Mouse (Mus musculus) MEL (cell line): Measurements from ENCODE around the gene Dirc2. TPM values are rescaled to one million over a fixed set of nuclear protein-coding genes. Genes with fewer than 3 reads are reported as not detected.

Source experiments
- DNase-seq: peaks from one replicate; pipeline ENCODE4 v3.0.0; 2011; ENCODE audit warnings: low read depth, low spot score
- H3K27ac ChIP-seq: 2 replicates; pipeline ENCODE4 v1.5.1; 2012; ENCODE audit warnings: low read depth, mild to moderate bottlenecking, control low read depth, low read length, moderate library complexity; ENCODE audit not compliant: control insufficient read depth
- H3K27me3 ChIP-seq, 2 experiments: fragments of 150-350 bp in 1 of 2; sonication (generic) in 1 of 2; 2 replicates each; pipeline ENCODE4 v1.6.1; 2012; ENCODE audit warnings: low read length in 2 of 2, mild to moderate bottlenecking in 2 of 2, improper control_type of control experiment in 1 of 2, moderate library complexity in 1 of 2; ENCODE audit not compliant: insufficient read depth in 2 of 2, control insufficient read depth in 1 of 2
- H3K36me3 ChIP-seq, 2 experiments: 2 replicates each; pipeline ENCODE4 v1.6.1; 2012 to 2014; ENCODE audit warnings: low read length in 2 of 2, improper control_type of control experiment in 1 of 2, inconsistent platforms in 1 of 2, mild to moderate bottlenecking in 1 of 2; ENCODE audit not compliant: insufficient read depth in 2 of 2, control insufficient read depth in 1 of 2
- H3K4me1 ChIP-seq, 2 experiments: fragments of 150-350 bp in 1 of 2; sonication (generic) in 1 of 2; 2 replicates each; pipeline ENCODE4 v1.6.1; 2012; ENCODE audit warnings: low read length in 2 of 2, improper control_type of control experiment in 1 of 2, mild to moderate bottlenecking in 1 of 2; ENCODE audit not compliant: insufficient read depth in 2 of 2, control insufficient read depth in 1 of 2
- H3K4me3 ChIP-seq, 2 experiments: fragments of 150-350 bp in 1 of 2; sonication (generic) in 1 of 2; 2 replicates each; pipeline ENCODE4 v1.5.1; 2012; ENCODE audit warnings: low read depth in 2 of 2, low read length in 2 of 2, mild to moderate bottlenecking in 2 of 2, moderate library complexity in 2 of 2, control low read depth in 1 of 2, improper control_type of control experiment in 1 of 2; ENCODE audit not compliant: control insufficient read depth in 1 of 2, insufficient read depth in 1 of 2
- H3K79me2 ChIP-seq: 2 replicates; pipeline ENCODE4 v1.6.1; 2012; ENCODE audit warnings: mild to moderate bottlenecking, low read length, moderate library complexity; ENCODE audit not compliant: control insufficient read depth, poor library complexity, insufficient read depth
- H3K9ac ChIP-seq: 2 replicates; pipeline ENCODE4 v1.6.1; 2012; ENCODE audit warnings: low read depth, mild to moderate bottlenecking, control low read depth, low read length, moderate library complexity; ENCODE audit not compliant: control insufficient read depth, poor library complexity, severe bottlenecking
- H3K9me3 ChIP-seq: fragments of 150-350 bp; sonication (generic); replicated peaks from 2 replicates; pipeline ENCODE4 v1.6.1; 2012; ENCODE audit warnings: mild to moderate bottlenecking, low read length, improper control_type of control experiment, moderate library complexity; ENCODE audit not compliant: insufficient read depth
- BHLHE40 ChIP-seq: IDR thresholded peaks from 2 replicates; pipeline ENCODE4 v1.6.1; 2012; ENCODE audit warnings: low read depth, mild to moderate bottlenecking, inconsistent platforms, low read length, improper control_type of control experiment, borderline replicate concordance
- CHD1 ChIP-seq: IDR thresholded peaks from 2 replicates; pipeline ENCODE4 v1.6.1; 2012; ENCODE audit warnings: low read depth, mild to moderate bottlenecking, inconsistent platforms, low read length, improper control_type of control experiment
- CHD2 ChIP-seq: IDR thresholded peaks from 2 replicates; pipeline ENCODE4 v1.6.1; 2011; ENCODE audit warnings: low read length, improper control_type of control experiment
- CTCF ChIP-seq, 3 experiments: IDR thresholded peaks in 2 of 3; conservative IDR thresholded peaks in 1 of 3; 2 replicates each; pipeline ENCODE4 v1.5.1; 2011 to 2012; ENCODE audit warnings: low read length in 3 of 3, low read depth in 2 of 3, mild to moderate bottlenecking in 2 of 3, improper control_type of control experiment in 1 of 3, inconsistent platforms in 1 of 3, mixed read lengths in 1 of 3, moderate library complexity in 1 of 3; ENCODE audit not compliant: control insufficient read depth in 1 of 3, insufficient read depth in 1 of 3, poor library complexity in 1 of 3, severe bottlenecking in 1 of 3
- ETS1 ChIP-seq: IDR thresholded peaks from 2 replicates; pipeline ENCODE4 v1.6.1; 2012; ENCODE audit warnings: low read depth, mild to moderate bottlenecking, inconsistent platforms, low read length, improper control_type of control experiment, moderate library complexity
- GABPA ChIP-seq: IDR thresholded peaks from 2 replicates; pipeline ENCODE4 v1.6.1; 2012; ENCODE audit warnings: low read depth, mild to moderate bottlenecking, inconsistent platforms, low read length, improper control_type of control experiment, moderate library complexity
- KAT2A ChIP-seq: conservative IDR thresholded peaks from 2 replicates; pipeline ENCODE4 v1.6.1; 2012; ENCODE audit warnings: low read depth, low read length, improper control_type of control experiment, inconsistent platforms
- MAZ ChIP-seq: IDR thresholded peaks from 2 replicates; pipeline ENCODE4 v1.6.1; 2012; ENCODE audit warnings: low read depth, mild to moderate bottlenecking, inconsistent platforms, low read length, improper control_type of control experiment
- MYC ChIP-seq: IDR thresholded peaks from 2 replicates; pipeline ENCODE4 v1.6.1; 2011; ENCODE audit warnings: low read depth, mild to moderate bottlenecking, low read length, improper control_type of control experiment, moderate library complexity
- NRF1 ChIP-seq: IDR thresholded peaks from 2 replicates; pipeline ENCODE4 v1.6.1; 2014; ENCODE audit warnings: low read depth, mild to moderate bottlenecking, inconsistent platforms, low read length, improper control_type of control experiment, moderate library complexity; ENCODE audit not compliant: poor library complexity, insufficient read depth, severe bottlenecking
- POLR2A ChIP-seq, 2 experiments: IDR thresholded peaks; 2 replicates each; pipeline ENCODE4 v1.6.1; 2011 to 2012; ENCODE audit warnings: low read length in 2 of 2, mild to moderate bottlenecking in 2 of 2, control low read depth in 1 of 2, improper control_type of control experiment in 1 of 2, low read depth in 1 of 2, moderate library complexity in 1 of 2; ENCODE audit not compliant: control insufficient read depth in 1 of 2, insufficient read depth in 1 of 2, poor library complexity in 1 of 2
- RCOR1 ChIP-seq: IDR thresholded peaks from 2 replicates; pipeline ENCODE4 v1.6.1; 2012; ENCODE audit warnings: low read depth, mild to moderate bottlenecking, inconsistent platforms, low read length, improper control_type of control experiment
- TBP ChIP-seq: IDR thresholded peaks from 2 replicates; pipeline ENCODE4 v1.8.0; 2011; ENCODE audit warnings: low read depth, low read length, improper control_type of control experiment
- UBTF ChIP-seq: IDR thresholded peaks from 2 replicates; pipeline ENCODE4 v1.6.1; 2012; ENCODE audit warnings: low read depth, mild to moderate bottlenecking, inconsistent platforms, low read length, improper control_type of control experiment, moderate library complexity, borderline replicate concordance; ENCODE audit not compliant: insufficient read depth
- ZKSCAN1 ChIP-seq: IDR thresholded peaks from 2 replicates; pipeline ENCODE4 v1.6.1; 2012; ENCODE audit warnings: low read depth, mild to moderate bottlenecking, inconsistent platforms, low read length, improper control_type of control experiment, moderate library complexity
- ZNF384 ChIP-seq: IDR thresholded peaks from 2 replicates; pipeline ENCODE4 v1.6.1; 2012; ENCODE audit warnings: low read depth, mild to moderate bottlenecking, inconsistent platforms, low read length, improper control_type of control experiment
- polyA plus RNA-seq, 2 experiments: library from polyadenylated mRNA; stranded (reverse) in 1 of 2; unstranded in 1 of 2; fragments of >175 nt in 1 of 2; fragments of >200 nt in 1 of 2; gene quantifications; 2 replicates each; pipeline versions ENCODE4 v1.2.1 to v1.2.4; 2012; ENCODE audit warnings: low replicate concordance in 2 of 2, low read depth in 1 of 2; ENCODE audit not compliant: insufficient read length in 2 of 2, insufficient read depth in 1 of 2, missing spikeins in 1 of 2
- total RNA-seq: library from RNA; depleted of rRNA; stranded (reverse); fragments of 300-350 nt; gene quantifications from 2 replicates; pipeline ENCODE4 v1.2.3, GENCODE M21; 2012

Dirc2 gene
- total and polyA plus RNA-seq, 3 experiments = 1.6 to 4.1 TPM; not detected in 1

- Histone ChIP-seq H3K27me3 (peaks cover 0 to 1% of the 10 kb centered on the region in 2 experiments; a peak in 1 of 4 replicates), H3K36me3 (no peaks in the 10 kb centered on the region), H3K9me3 (no peaks in the 10 kb centered on the region), H3K79me2 (no peaks in the 10 kb centered on the region), H3K27ac (no peak overlapping the region), H3K9ac (no peak overlapping the region), H3K4me1 (no peaks in the 10 kb centered on the region), H3K4me3 (no peak overlapping the region)
- TF ChIP-seq ZNF384 (no peak), KAT2A (no peak), BHLHE40 (no peak), CHD1 (no peak), ZKSCAN1 (no peak), CHD2 (no peak), RCOR1 (no peak)
- no peak for DNase-seq
Measured at GRCm38 (mm10) chr16:35664847-35665246, 104.3 kb downstream of the Dirc2 start.

GRCm38 (mm10) chr16:35663831-35664414 lies 105.2 kb downstream of the Dirc2 start:
- peaks cover 0 to 1% of the 10 kb centered on the region in 2 experiments; a peak in 1 of 4 replicates for H3K27me3 ChIP-seq
- H3K4me1 ChIP-seq = no peaks in the 10 kb centered on the region
- DNase-seq = no peak
- no peak for TF ChIP-seq POLR2A (IDR thresholded peaks at IDR 0.05; ENCODE audit: control insufficient read depth in 1 of 2, insufficient read depth in 1 of 2, low read depth in 1 of 2, low read length in 2 of 2, poor library complexity in 1 of 2)
- TF ChIP-seq MAZ = no peak
- no peak for TF ChIP-seq ETS1
- TF ChIP-seq UBTF = no peak
- TF ChIP-seq CTCF (IDR thresholded peaks at IDR 0.05 in 2 of 3, conservative IDR thresholded peaks at IDR 0.05 in 1 of 3; ENCODE audit: control insufficient read depth in 1 of 3, insufficient read depth in 1 of 3, low read depth in 2 of 3, low read length in 3 of 3, poor library complexity in 1 of 3, severe bottlenecking in 1 of 3) = no peak
- TF ChIP-seq CHD2 = no peak
- TF ChIP-seq GABPA = no peak
- TF ChIP-seq NRF1 = no peak
- TF ChIP-seq TBP = no peak
- no peak for TF ChIP-seq MYC
- H3K9me3 ChIP-seq = no peaks in the 10 kb centered on the region
- H3K36me3 ChIP-seq = no peaks in the 10 kb centered on the region
- no peaks in the 10 kb centered on the region for H3K79me2 ChIP-seq
- no peak overlapping the region for H3K9ac ChIP-seq
- H3K4me3 ChIP-seq = no peak overlapping the region
- no peak overlapping the region for H3K27ac ChIP-seq
